Mouse (Mus musculus): ENCODE measurements around the gene Atp1a2. TPM values are rescaled to one million over a fixed set of nuclear protein-coding genes. Genes with fewer than 3 reads are reported as not detected.

Gene Atp1a2
- total RNA-seq (2021) = 1,000 to 10,000 TPM in 1 of 2 experiments, 100 to 1,000 TPM in 1; 896 to 1,049 TPM
- long read RNA-seq, experiment 1, full-length matches to known transcripts = 442 of 674 reads
- long read RNA-seq, experiment 1, partial matches to known transcripts = 151 of 674 reads
- long read RNA-seq, experiment 1, other reads (novel, unspliced or antisense) = 81 of 674 reads
- long read RNA-seq, experiment 2, full-length matches to known transcripts = 411 of 715 reads
- long read RNA-seq, experiment 2, partial matches to known transcripts = 230 of 715 reads
- long read RNA-seq, experiment 2, other reads (novel, unspliced or antisense) = 74 of 715 reads

GRCm38 (mm10) chr1:172297611-172298537, at the start of gene Atp1a2:
Gene Atp1a2 (minus strand): TSS chr1:172298064.
- peak; percentile 89 for DNase-seq (ENCODE audit: low spot score)

- DNase-seq (ENCODE audit: low spot score) = no peak
Measured at GRCm38 (mm10) chr1:172347382-172347781, 49.5 kb upstream of the Atp1a2 start.

- DNase-seq (ENCODE audit: low spot score) = no peak
Measured at GRCm38 (mm10) chr1:172346707-172347106, 48.8 kb upstream of the Atp1a2 start.

GRCm38 (mm10) chr1:172344820-172345219, 47.0 kb upstream of the Atp1a2 start:
- DNase-seq (ENCODE audit: low spot score) = no peak

- DNase-seq (ENCODE audit: low spot score) = no peak
Measured at GRCm38 (mm10) chr1:172343914-172344313, 46.0 kb upstream of the Atp1a2 start.

GRCm38 (mm10) chr1:172342729-172343128, 44.9 kb upstream of the Atp1a2 start:
- DNase-seq (ENCODE audit: low spot score) = no peak

- DNase-seq (ENCODE audit: low spot score) = no peak
Measured at GRCm38 (mm10) chr1:172341386-172341785, 43.5 kb upstream of the Atp1a2 start.

- peak; percentile 59 for DNase-seq (ENCODE audit: low spot score)
Measured at GRCm38 (mm10) chr1:172340729-172341321, 43.0 kb upstream of the Atp1a2 start, which contains the start of gene Kcnj10. Gene Kcnj10 (plus strand): TSS chr1:172341210.

- no peak for DNase-seq (ENCODE audit: low spot score)
Measured at GRCm38 (mm10) chr1:172337411-172338185, 39.7 kb upstream of the Atp1a2 start.

GRCm38 (mm10) chr1:172335804-172336203, 37.9 kb upstream of the Atp1a2 start:
- no peak for DNase-seq (ENCODE audit: low spot score)

- DNase-seq (ENCODE audit: low spot score) = no peak
Measured at GRCm38 (mm10) chr1:172333512-172333911, 35.6 kb upstream of the Atp1a2 start.

GRCm38 (mm10) chr1:172332925-172333324, 35.1 kb upstream of the Atp1a2 start:
- no peak for DNase-seq (ENCODE audit: low spot score)

- DNase-seq (ENCODE audit: low spot score) = no peak
Measured at GRCm38 (mm10) chr1:172331422-172331947, 33.6 kb upstream of the Atp1a2 start.

- DNase-seq (ENCODE audit: low spot score) = no peak
Measured at GRCm38 (mm10) chr1:172329616-172330015, 31.8 kb upstream of the Atp1a2 start.

GRCm38 (mm10) chr1:172329131-172329530, 31.3 kb upstream of the Atp1a2 start, which contains the start of gene Kcnj9:
Gene Kcnj9 (minus strand): TSS chr1:172329318.
- no peak for DNase-seq (ENCODE audit: low spot score)

GRCm38 (mm10) chr1:172328461-172328860, 30.6 kb upstream of the Atp1a2 start:
- DNase-seq (ENCODE audit: low spot score) = no peak

GRCm38 (mm10) chr1:172328041-172328440, 30.2 kb upstream of the Atp1a2 start:
- no peak for DNase-seq (ENCODE audit: low spot score)

- no peak for DNase-seq (ENCODE audit: low spot score)
Measured at GRCm38 (mm10) chr1:172327206-172328001, 29.5 kb upstream of the Atp1a2 start.

- DNase-seq (ENCODE audit: low spot score) = no peak
Measured at GRCm38 (mm10) chr1:172326684-172327083, 28.8 kb upstream of the Atp1a2 start.

Data from gastrocnemius, adult 18-20 months (tissue).